8 mouse cellular contexts compared by ENCODE assay signal in genomic region chrX:12135121-12136111, GRCm38 (mm10). TPM values are rescaled to one million over a fixed set of nuclear protein-coding genes. Genes with fewer than 3 reads are reported as not detected.
DNase-seq lines count a peak whose midpoint lies in the region; ATAC-seq and TF ChIP-seq lines count a peak whose summit lies in the region.

No protein-coding gene starts in this region.

- in situ Hi-C loops in ES-E14 (cut with MboI; ENCODE audit: low sequenced_read_pairs in 2 of 2, unreplicated experiment in 2 of 2), result loop anchor here (5.0 to 10.0 kb wide), 2 partner anchors 51 to 133 kb away; no protein-coding TSS in a partner anchor

- H3K36me3 ChIP-seq in ES-E14 (ENCODE audit: control insufficient read depth, insufficient read depth, low read length, poor library complexity, severe bottlenecking), result no peaks in the 10 kb centered on the region
- H3K36me3 ChIP-seq in heart, embryonic 10.5 days, result no peaks in the 10 kb centered on the region

- peaks cover 0 to 4% of the 10 kb centered on the region in 2 experiments; a peak in 2 of 4 replicates for H3K4me1 ChIP-seq in ES-E14 (ENCODE audit: control insufficient read depth in 2 of 2, insufficient read depth in 2 of 2, low read length in 2 of 2, poor library complexity in 1 of 2)
- peaks cover 62% of the 10 kb centered on the region for H3K4me1 ChIP-seq in heart, embryonic 10.5 days

- no peak for DNase-seq in frontal cortex, postnatal 14 days (ENCODE audit: low spot score in 2 of 2)
- no peak for DNase-seq in ES-E14 (ENCODE audit: low read depth, low spot score)
- DNase-seq in cerebellum, postnatal 10 days, result peak; percentile 74 to 79
- DNase-seq in heart, embryonic 10.5 days (ENCODE audit: low spot score), result no peak
- peak; percentile 83 for DNase-seq in kidney, postnatal 10 days
- peak; percentile 81 to 85 for DNase-seq in spleen, postnatal 36 days (ENCODE audit: low spot score in 2 of 2)

- H3K9ac ChIP-seq in ES-E14 (ENCODE audit: insufficient read depth, low read depth, low read length, poor library complexity, severe bottlenecking), result no peak overlapping the region

- H3K4me3 ChIP-seq in ES-E14 (ENCODE audit: insufficient read depth in 1 of 2, low read depth in 1 of 2, low read length in 2 of 2, poor library complexity in 1 of 2, severe bottlenecking in 1 of 2), result peak overlapping the region; percentile 53 to 69
- H3K4me3 ChIP-seq in heart, embryonic 10.5 days, result peak overlapping the region; percentile 58

- no peak overlapping the region for H3K27ac ChIP-seq in ES-E14 (ENCODE audit: insufficient read depth, low read depth, low read length, poor library complexity, severe bottlenecking)
- peak overlapping the region; percentile 89 for H3K27ac ChIP-seq in heart, embryonic 10.5 days

- peaks cover 98% of the 10 kb centered on the region for H3K27me3 ChIP-seq in heart, embryonic 10.5 days (ENCODE audit: insufficient read depth, poor library complexity, severe bottlenecking)

- peak; percentile 29; the same call in 1 of the 2 replicates for ATAC-seq in frontal cortex, adult (ENCODE audit: low TSS enrichment)
- ATAC-seq in megakaryocyte, adult 5-6 weeks (ENCODE audit: poor library complexity, severe bottlenecking), result peak; percentile 51

- 5% methylated on average over 47 of the region's 75 CpGs for WGBS in heart, embryonic 10.5 days

- H3K9me3 ChIP-seq in ES-E14 (ENCODE audit: control insufficient read depth, insufficient read depth, low read depth, low read length), result no peaks in the 10 kb centered on the region
- no peaks in the 10 kb centered on the region for H3K9me3 ChIP-seq in heart, embryonic 10.5 days

TF ChIP-seq in ES-E14, 5 proteins besides CTCF, POLR2A, EP300 and RAD21:
- no peak for TF ChIP-seq ZNF384 (IDR thresholded peaks at IDR 0.05; ENCODE audit: low read depth, low read length)
- no peak for TF ChIP-seq ZC3H11A (IDR thresholded peaks at IDR 0.05; ENCODE audit: borderline replicate concordance, low read depth, low read length)
- no peak for TF ChIP-seq CHD2 (IDR thresholded peaks at IDR 0.05; ENCODE audit: low read depth, low read length)
- no peak for TF ChIP-seq MAFK (IDR thresholded peaks at IDR 0.05; ENCODE audit: insufficient read depth, low read depth, low read length)
- no peak for TF ChIP-seq HCFC1 (IDR thresholded peaks at IDR 0.05; ENCODE audit: borderline replicate concordance, insufficient read depth, low read length)

RNA-seq across cellular contexts. Expression of gene Bcor, which starts 24.7 kb away (rescaled TPM):
- total RNA-seq in ES-E14 (2012; rRNA removed), result 32.9 and 33.5 TPM in 2 replicates
- 17.5 and 20.8 TPM in 2 replicates for polyA plus RNA-seq in heart, embryonic 10.5 days (2016; fragmentation: Nextera tagmentation; extraction: Ambion mirVana)
- 27.3 and 27.7 TPM in 2 replicates for total RNA-seq in megakaryocyte, adult 5-6 weeks (2015)
- total RNA-seq in megakaryocyte, adult 5-6 weeks (2017), result 24.7 and 27.9 TPM in 2 replicates

Comparison
In these comparisons a context has a peak if more than half of its experiments do, and no peak if none do; other contexts are left out.
1. DNase-seq: peak in cerebellum, postnatal 10 days (2 of 2), kidney, postnatal 10 days (single experiment) and spleen, postnatal 36 days (2 of 2); none in frontal cortex, postnatal 14 days (0 of 2), ES-E14 (single experiment) and heart, embryonic 10.5 days (single experiment).